Mouse (Mus musculus): ENCODE measurements around the gene Prnd. TPM values are rescaled to one million over a fixed set of nuclear protein-coding genes. Genes with fewer than 3 reads are reported as not detected.

Gene Prnd
- polyA plus RNA-seq, 1 experiment from 2014 or later: 1.6 TPM

DNA sequence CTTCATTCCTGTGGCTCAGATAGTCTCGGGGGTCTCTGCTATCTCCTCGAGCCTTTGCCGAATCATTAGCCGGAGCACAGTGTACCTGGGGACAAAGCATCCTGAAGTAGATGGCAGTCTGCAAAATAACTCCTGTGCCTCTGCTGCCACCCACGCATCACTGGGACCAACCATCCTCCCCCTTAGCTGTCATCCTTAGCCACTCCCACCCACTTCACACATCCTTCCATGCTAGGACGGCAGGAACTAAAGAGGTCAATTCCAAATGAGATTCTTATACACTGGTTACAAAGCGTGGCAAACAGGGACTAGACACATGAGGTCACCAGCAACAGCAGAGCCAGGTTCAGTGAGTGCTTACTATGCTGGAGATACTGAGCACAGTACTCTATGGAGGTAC lies 45.7 kb downstream of the Prnd start:
- no peak for DNase-seq (ENCODE audit: low spot score)
- no peaks in the 10 kb centered on the region for H3K27me3 ChIP-seq (replicated peaks; ENCODE audit: control insufficient read depth, insufficient read depth, low read length)
- 78% methylated on average over 7 of the region's 7 CpGs for WGBS
- ATAC-seq (replicated peaks; ENCODE audit: low FRiP score): no peak
- H3K9ac ChIP-seq (ENCODE audit: low read depth, low read length): no peak overlapping the region
- H3K36me3 ChIP-seq (ENCODE audit: control insufficient read depth, insufficient read depth, low read length): no peaks in the 10 kb centered on the region
- H3K9me3 ChIP-seq (ENCODE audit: control insufficient read depth, low read length): no peaks in the 10 kb centered on the region
- H3K4me3 ChIP-seq (ENCODE audit: low read depth, low read length): no peak overlapping the region
- H3K4me2 ChIP-seq: no peak overlapping the region
- H3K4me1 ChIP-seq (replicated peaks; ENCODE audit: control insufficient read depth, insufficient read depth, low read length): no peaks in the 10 kb centered on the region
- H3K27ac ChIP-seq (ENCODE audit: low read depth, low read length): no peak overlapping the region

GRCm38 (mm10) chr2:131997356-131997755 lies 46.7 kb downstream of the Prnd start:
- Histone ChIP-seq H3K27ac (ENCODE audit: low read depth, low read length) (no peak overlapping the region), H3K4me3 (ENCODE audit: low read depth, low read length) (no peak overlapping the region), H3K36me3 (ENCODE audit: control insufficient read depth, insufficient read depth, low read length) (no peaks in the 10 kb centered on the region), H3K9ac (ENCODE audit: low read depth, low read length) (no peak overlapping the region), H3K27me3 (replicated peaks; ENCODE audit: control insufficient read depth, insufficient read depth, low read length) (no peaks in the 10 kb centered on the region), H3K4me1 (replicated peaks; ENCODE audit: control insufficient read depth, insufficient read depth, low read length) (no peaks in the 10 kb centered on the region), H3K9me3 (ENCODE audit: control insufficient read depth, low read length) (no peaks in the 10 kb centered on the region), H3K4me2 (no peak overlapping the region)
- no peak for ATAC-seq (replicated peaks; ENCODE audit: low FRiP score)
- 66% methylated on average over 5 of the region's 5 CpGs for WGBS
- DNase-seq (ENCODE audit: low spot score): no peak

DNA sequence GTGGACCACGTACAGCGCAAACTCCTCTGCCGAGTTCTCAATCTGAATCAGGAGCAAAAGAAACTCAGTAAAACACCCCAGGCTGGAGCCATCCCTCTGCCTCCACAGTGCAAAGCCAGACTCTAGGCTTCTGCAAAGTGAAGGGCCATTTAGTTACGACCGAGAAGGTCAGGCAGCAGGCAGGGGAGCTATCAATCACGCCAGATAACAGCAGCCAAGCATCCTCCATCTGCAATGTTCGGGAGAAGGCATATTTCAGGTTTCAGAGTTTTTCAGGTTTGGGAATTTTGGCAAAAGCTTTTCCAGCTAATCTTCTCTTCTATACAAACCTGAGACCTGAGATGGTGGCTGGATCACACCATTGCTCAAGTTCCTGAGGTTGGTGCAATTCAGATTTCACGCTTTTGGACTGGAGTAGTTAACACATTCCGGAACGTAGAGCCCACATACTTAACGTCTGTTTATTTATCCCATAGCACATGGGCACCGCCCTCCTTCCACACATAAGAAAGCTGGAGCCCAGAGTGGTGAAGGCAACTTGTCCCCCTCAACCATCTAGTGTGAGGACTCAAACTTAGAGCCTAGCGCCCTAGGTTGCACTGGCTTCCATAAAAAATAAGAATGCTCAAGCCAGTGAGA lies 51.2 kb downstream of the Prnd start:
- no peak overlapping the region for H3K27ac ChIP-seq (ENCODE audit: low read depth, low read length)
- H3K36me3 ChIP-seq (ENCODE audit: control insufficient read depth, insufficient read depth, low read length): no peaks in the 10 kb centered on the region
- H3K9ac ChIP-seq (ENCODE audit: low read depth, low read length): no peak overlapping the region
- no peak overlapping the region for H3K4me3 ChIP-seq (ENCODE audit: low read depth, low read length)
- H3K27me3 ChIP-seq (replicated peaks; ENCODE audit: control insufficient read depth, insufficient read depth, low read length): no peaks in the 10 kb centered on the region
- DNase-seq (ENCODE audit: low spot score): no peak
- no peak overlapping the region for H3K4me2 ChIP-seq
- WGBS: 67% methylated on average over 13 of the region's 13 CpGs
- H3K9me3 ChIP-seq (ENCODE audit: control insufficient read depth, low read length): no peaks in the 10 kb centered on the region
- no peak for ATAC-seq (replicated peaks; ENCODE audit: low FRiP score)
- H3K4me1 ChIP-seq (replicated peaks; ENCODE audit: control insufficient read depth, insufficient read depth, low read length): no peaks in the 10 kb centered on the region

DNA sequence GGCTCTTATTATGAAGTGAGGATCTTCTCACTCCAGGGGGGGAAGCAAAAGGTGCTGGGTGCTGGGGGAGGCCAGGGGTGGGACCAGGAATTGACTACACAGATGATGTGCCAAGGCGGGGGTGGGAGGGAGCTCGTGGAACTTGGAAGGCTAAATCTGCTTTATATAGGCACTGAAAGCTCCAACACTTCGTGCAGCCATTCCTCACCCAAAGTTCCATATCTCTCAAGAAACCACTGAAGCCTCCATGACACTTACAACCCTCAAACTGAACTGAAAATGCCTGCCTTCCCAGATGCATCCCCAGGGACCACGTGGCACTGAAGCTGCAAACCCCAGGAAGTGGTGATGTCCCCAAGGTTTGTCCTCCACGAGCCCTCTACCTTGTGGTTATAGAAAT lies 53.3 kb downstream of the Prnd start:
- Histone ChIP-seq H3K4me1 (replicated peaks; ENCODE audit: control insufficient read depth, insufficient read depth, low read length) (no peaks in the 10 kb centered on the region), H3K9me3 (ENCODE audit: control insufficient read depth, low read length) (no peaks in the 10 kb centered on the region), H3K36me3 (ENCODE audit: control insufficient read depth, insufficient read depth, low read length) (no peaks in the 10 kb centered on the region), H3K27ac (ENCODE audit: low read depth, low read length) (no peak overlapping the region), H3K4me3 (ENCODE audit: low read depth, low read length) (no peak overlapping the region), H3K4me2 (no peak overlapping the region), H3K9ac (ENCODE audit: low read depth, low read length) (no peak overlapping the region), H3K27me3 (replicated peaks; ENCODE audit: control insufficient read depth, insufficient read depth, low read length) (no peaks in the 10 kb centered on the region)
- ATAC-seq (replicated peaks; ENCODE audit: low FRiP score) (no peak), DNase-seq (ENCODE audit: low spot score) (no peak)
- WGBS: 74% methylated on average over 5 of the region's 5 CpGs

DNA sequence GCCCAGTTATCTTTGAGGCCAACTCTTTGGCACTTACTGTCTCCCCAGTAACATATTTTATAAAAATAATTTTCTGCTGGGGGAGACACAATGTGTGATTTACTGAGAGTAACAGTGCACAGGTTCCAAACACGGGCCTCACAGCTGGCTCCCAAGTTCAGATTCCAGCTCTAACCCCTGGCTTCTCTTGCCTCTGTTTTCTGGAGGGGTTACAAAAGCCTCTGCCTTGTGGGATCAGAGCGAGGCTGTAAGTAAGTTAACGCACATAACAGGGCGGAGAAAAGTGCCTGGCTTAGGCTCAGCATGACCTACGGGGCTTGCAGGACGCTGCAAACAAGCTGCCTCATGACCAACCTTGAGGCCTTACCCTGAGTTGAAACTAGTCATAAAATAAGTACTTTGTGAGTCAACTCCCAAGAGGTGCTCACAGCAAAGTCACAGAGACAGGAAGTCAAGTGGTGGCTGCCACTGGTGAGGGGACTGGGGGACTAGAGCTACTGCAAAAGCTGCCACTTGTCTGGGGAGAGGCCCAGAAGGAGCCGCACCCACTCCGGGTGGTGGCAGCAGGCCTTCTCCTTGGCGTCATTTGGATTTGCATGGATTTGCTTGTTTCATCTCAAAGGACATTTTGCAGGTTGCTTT lies 54.0 kb downstream of the Prnd start:
- Histone ChIP-seq H3K4me2 (no peak overlapping the region), H3K4me1 (replicated peaks; ENCODE audit: control insufficient read depth, insufficient read depth, low read length) (no peaks in the 10 kb centered on the region), H3K9ac (ENCODE audit: low read depth, low read length) (no peak overlapping the region), H3K27me3 (replicated peaks; ENCODE audit: control insufficient read depth, insufficient read depth, low read length) (no peaks in the 10 kb centered on the region), H3K27ac (ENCODE audit: low read depth, low read length) (no peak overlapping the region), H3K9me3 (ENCODE audit: control insufficient read depth, low read length) (no peaks in the 10 kb centered on the region), H3K4me3 (ENCODE audit: low read depth, low read length) (no peak overlapping the region), H3K36me3 (ENCODE audit: control insufficient read depth, insufficient read depth, low read length) (no peaks in the 10 kb centered on the region)
- no peak for DNase-seq (ENCODE audit: low spot score)
- WGBS: 82% methylated on average over 9 of the region's 9 CpGs
- no peak for ATAC-seq (replicated peaks; ENCODE audit: low FRiP score)

- Histone ChIP-seq H3K9me3 (ENCODE audit: control insufficient read depth, low read length) (no peaks in the 10 kb centered on the region), H3K4me2 (no peak overlapping the region), H3K36me3 (ENCODE audit: control insufficient read depth, insufficient read depth, low read length) (no peaks in the 10 kb centered on the region), H3K4me1 (replicated peaks; ENCODE audit: control insufficient read depth, insufficient read depth, low read length) (no peaks in the 10 kb centered on the region), H3K27ac (ENCODE audit: low read depth, low read length) (no peak overlapping the region), H3K27me3 (replicated peaks; ENCODE audit: control insufficient read depth, insufficient read depth, low read length) (no peaks in the 10 kb centered on the region), H3K4me3 (ENCODE audit: low read depth, low read length) (no peak overlapping the region), H3K9ac (ENCODE audit: low read depth, low read length) (no peak overlapping the region)
- 81% methylated on average over 4 of the region's 4 CpGs for WGBS
- DNase-seq (ENCODE audit: low spot score): no peak
- ATAC-seq (replicated peaks; ENCODE audit: low FRiP score): no peak
Observed at GRCm38 (mm10) chr2:132005445-132005844, 54.8 kb downstream of the Prnd start.

Other genes with a start within 250 kb of the Prnd start
- gene Erv3, start 91.1 kb upstream of the Prnd start, polyA plus RNA-seq (2014; fragmentation: Nextera tagmentation; extraction: Ambion mirVana): not detected in 2 replicates
- 32.6 and 33.3 TPM in 2 replicates for gene Prnp, start 40.9 kb upstream of the Prnd start, polyA plus RNA-seq (2014; fragmentation: Nextera tagmentation; extraction: Ambion mirVana)
- 0.25 TPM in 1 of 2 replicates, not detected in the other for gene Prn, start 40.9 kb upstream of the Prnd start, polyA plus RNA-seq (2014; fragmentation: Nextera tagmentation; extraction: Ambion mirVana)
- gene Rassf2, start 79.4 kb downstream of the Prnd start, polyA plus RNA-seq (2014; fragmentation: Nextera tagmentation; extraction: Ambion mirVana): 4.9 and 6.2 TPM in 2 replicates
- gene Slc23a2, start 194.2 kb downstream of the Prnd start, polyA plus RNA-seq (2014; fragmentation: Nextera tagmentation; extraction: Ambion mirVana): 7.2 and 7.9 TPM in 2 replicates